Mouse (Mus musculus): ENCODE data around the gene Gsg1l.

Gsg1l gene

GRCm38 (mm10) chr7:125868570-125868969 lies 213.6 kb downstream of the Gsg1l start:
- DNase-seq (ENCODE audit: low read depth, low spot score), result no peak

- DNase-seq (ENCODE audit: low read depth, low spot score), result no peak
These were observed 217.0 kb downstream of the Gsg1l start for GRCm38 (mm10) chr7:125865234-125865633.

GRCm38 (mm10) chr7:125864026-125864425 lies 218.2 kb downstream of the Gsg1l start:
- no peak for DNase-seq (ENCODE audit: low read depth, low spot score)

DNA sequence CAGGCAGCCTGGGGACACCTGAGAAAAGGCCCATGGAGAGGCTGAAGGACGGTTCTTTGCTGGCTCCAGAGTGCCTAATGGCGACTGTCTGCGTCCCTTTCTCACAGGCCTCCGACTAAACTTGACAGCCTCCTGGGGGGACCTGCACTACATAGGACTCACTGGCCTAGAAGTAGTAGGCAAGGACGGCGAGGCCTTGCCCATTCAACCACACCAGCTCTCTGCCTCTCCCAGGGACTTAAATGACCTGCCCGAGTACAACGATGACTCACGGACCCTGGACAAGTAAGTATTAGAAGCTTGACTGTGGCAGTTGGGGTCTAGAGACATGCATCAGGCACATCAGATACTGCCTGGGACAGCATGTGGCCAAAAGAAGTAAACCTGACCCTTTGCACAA lies 221.8 kb downstream of the Gsg1l start:
- no peak for DNase-seq (ENCODE audit: low read depth, low spot score)

DNA sequence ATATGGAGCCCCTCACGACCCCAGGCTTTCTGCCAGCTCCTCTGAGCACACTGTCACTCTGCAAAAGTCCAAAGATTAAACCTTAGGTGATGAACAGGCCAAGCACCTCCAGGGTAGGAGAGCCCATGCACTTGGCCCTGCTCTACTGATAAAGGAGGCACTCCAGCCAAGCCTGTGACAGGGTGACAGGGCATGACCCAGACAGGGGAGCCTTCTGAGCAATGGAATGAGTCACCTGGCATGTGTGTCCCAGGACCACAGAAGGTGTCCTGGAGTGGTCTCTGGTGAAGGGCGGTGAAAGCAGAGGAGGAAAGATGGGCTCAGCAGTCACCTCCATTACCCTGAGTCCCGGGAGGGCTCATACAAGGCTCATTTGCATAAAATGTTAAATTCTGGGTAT lies 222.6 kb downstream of the Gsg1l start:
- DNase-seq (ENCODE audit: low read depth, low spot score), result no peak

- no peak for DNase-seq (ENCODE audit: low read depth, low spot score)
These were observed 234.7 kb downstream of the Gsg1l start for GRCm38 (mm10) chr7:125847528-125847866.

GRCm38 (mm10) chr7:125846866-125847527 lies 235.2 kb downstream of the Gsg1l start:
- DNase-seq (ENCODE audit: low read depth, low spot score), result no peak

DNA sequence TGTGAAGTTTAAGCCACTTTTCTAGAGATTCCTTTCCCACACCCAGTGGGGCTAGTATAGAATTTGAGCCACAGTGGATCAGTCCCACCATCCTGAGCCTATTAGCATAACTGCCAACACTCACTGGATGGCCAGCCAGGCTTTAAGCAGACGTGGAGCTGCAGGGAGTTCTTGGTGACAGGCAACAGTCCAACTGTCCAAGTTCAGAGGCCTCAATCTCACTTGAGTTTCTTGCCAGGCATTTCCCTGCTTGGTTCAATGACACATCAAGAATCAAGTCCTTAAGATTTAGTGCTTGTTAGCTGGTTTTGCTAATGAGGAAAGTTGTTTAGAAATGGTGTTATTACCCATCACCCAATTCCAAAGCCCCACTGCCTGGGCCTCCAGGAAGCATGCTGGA lies 236.6 kb downstream of the Gsg1l start:
- DNase-seq (ENCODE audit: low read depth, low spot score), result no peak

DNA sequence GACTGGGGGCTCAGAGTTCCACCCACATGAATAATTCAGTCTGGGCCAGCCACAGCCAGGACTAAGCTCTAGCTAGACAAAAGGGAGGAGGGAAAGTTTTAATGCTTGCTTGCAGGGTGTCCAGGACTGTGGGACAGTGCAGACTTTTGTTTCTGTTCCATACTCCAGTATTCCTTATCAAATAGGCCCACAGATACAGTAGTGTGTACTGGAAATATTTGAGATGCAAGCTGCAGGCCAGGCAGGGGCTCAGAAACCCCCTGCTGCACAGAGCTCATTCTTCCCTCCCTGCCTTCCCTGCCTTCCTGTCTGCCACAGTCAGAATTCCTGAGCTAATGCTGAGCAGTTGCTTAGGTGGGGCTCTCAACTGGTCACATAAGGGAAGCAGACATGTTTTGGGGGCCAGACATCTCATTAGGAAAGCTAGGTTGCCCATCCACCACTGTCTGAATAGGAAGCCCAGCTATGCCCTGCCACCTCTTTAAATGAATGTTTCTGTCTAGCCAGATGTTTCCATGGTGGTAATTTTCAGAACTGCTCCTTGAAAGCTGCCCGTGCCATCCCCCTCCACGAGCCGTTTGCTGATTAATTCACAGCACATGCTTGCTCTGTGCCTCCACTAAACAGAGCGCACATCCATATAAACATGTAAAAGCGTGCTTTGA lies 244.0 kb downstream of the Gsg1l start:
- peak; percentile 15 for DNase-seq (ENCODE audit: low read depth, low spot score)

- no peak for DNase-seq (ENCODE audit: low read depth, low spot score)
These were observed 248.7 kb downstream of the Gsg1l start for GRCm38 (mm10) chr7:125833471-125833870.

DNA sequence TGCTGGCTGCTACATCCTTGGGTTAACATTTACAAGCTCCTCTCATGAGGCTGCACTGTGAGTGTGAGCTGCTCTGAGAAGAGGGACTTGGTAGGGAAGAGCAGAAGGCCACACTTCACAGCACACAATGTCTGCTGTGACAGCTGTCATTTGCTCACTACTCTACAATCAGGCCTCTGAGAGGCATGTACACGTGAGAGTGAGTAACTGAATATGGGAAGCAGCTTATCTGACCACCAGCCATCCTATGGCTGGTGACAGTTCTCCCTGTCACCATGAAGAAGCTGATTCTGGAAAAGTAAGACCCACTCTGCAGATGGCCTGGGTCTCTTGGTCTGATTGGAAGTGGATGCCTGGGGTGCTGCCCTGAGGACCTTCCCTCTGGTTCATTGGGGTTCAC lies 249.4 kb downstream of the Gsg1l start:
- DNase-seq (ENCODE audit: low read depth, low spot score), result no peak

GRCm38 (mm10) chr7:125829121-125829666 lies 253.0 kb downstream of the Gsg1l start:
- DNase-seq (ENCODE audit: low read depth, low spot score), result no peak

DNA sequence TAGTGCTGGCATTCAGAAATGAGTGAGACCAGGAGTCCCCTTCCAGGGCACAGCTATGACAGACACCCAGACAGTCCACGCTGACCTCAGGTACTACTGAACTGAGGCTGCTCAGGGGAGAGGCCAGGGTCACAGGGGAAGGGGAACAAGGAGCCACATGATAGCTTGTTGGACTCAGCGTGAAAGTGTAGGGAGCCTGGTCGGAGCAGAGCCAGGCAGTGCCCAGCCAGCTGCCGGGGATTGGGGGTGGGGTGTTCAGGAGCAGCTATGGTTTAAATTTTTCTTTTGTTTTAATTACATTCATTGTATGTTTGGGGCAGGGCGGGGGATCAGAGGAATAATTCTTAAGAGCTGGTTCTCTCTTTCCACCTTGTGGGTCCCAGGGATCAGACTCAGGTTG lies 253.7 kb downstream of the Gsg1l start:
- DNase-seq (ENCODE audit: low read depth, low spot score), result no peak
